Mouse (Mus musculus) left cerebral cortex, adult 2 months (tissue): ENCODE data around the gene Lrfn2. TPM values are rescaled to one million over a fixed set of nuclear protein-coding genes. Genes with fewer than 3 reads are reported as not detected.

Experiments used
- DNase-seq, 2 experiments: peaks; one replicate each; pipeline ENCODE4 v3.0.0; 2021 to 2022; ENCODE audit warnings: low spot score in 2 of 2, mixed read lengths in 1 of 2; ENCODE audit errors: extremely low spot score in 1 of 2
- H3K27ac ChIP-seq: fragments of 200-600 bp; 2 replicates; pipeline ENCODE4 v1.8.1; 2022
- H3K4me3 ChIP-seq: fragments of 200-600 bp; 2 replicates; pipeline ENCODE4 v1.8.1; 2022
- CTCF ChIP-seq: fragments of 200-600 bp; IDR thresholded peaks from 2 replicates; pipeline ENCODE4 v1.8.1; 2022; ENCODE audit warnings: antibody characterized with exemption, mild to moderate bottlenecking, moderate library complexity
- intact Hi-C: fragments of 180-260 bp; cut with DNase I; formaldehyde crosslinking; loops from one replicate; pipeline ENCODE4 v1.15.1; 2025
- microRNA-seq, 2 experiments: library from miRNA; unstranded; fragments of <30 nt; microRNA quantifications; one replicate each; pipeline ENCODE4 v1.2.0; 2021
- total RNA-seq, 2 experiments: library from RNA; stranded (reverse); gene quantifications; 2 replicates each; pipeline ENCODE4 v1.2.3; 2021

Lrfn2 gene
- total RNA-seq, 2 experiments from 2014 or later = 36.9 to 38.9 TPM

DNA sequence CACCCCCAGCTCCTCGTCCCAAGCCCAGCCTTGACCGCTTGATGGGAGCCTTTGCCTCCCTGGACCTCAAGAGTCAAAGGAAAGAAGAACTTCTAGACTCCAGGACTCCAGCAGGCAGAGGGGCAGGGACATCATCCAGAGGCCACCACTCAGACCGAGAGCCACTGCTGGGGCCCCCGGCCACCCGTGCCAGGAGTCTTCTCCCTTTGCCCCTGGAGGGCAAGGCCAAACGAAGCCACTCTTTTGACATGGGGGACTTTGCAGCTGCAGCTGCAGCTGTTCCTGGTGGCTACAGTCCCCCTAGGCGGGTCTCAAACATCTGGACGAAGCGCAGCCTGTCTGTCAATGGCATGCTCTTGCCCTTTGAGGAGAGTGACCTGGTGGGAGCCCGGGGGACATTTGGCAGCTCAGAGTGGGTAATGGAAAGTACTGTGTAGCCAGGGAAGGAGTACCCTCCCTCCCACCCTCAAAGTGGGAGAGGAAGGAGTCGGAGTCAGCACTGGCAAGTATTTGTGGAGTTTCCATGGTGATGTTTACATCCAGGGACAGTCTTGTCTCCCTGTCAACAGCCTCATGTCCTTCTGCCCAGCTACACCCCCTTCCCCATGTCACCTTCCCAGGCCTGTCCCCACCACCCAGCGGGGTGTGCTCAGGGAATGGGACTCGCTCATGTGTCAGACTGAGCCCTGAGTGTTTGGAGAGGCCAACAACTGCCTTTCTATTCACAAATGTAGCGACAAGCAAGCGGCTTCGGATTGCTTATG, 164.8 kb downstream of the Lrfn2 start:
- H3K4me3 ChIP-seq = no peak overlapping the region
- intact Hi-C loops = no loop called here
- TF ChIP-seq CTCF = no peak
- H3K27ac ChIP-seq = no peak overlapping the region
- no peak for DNase-seq

DNA sequence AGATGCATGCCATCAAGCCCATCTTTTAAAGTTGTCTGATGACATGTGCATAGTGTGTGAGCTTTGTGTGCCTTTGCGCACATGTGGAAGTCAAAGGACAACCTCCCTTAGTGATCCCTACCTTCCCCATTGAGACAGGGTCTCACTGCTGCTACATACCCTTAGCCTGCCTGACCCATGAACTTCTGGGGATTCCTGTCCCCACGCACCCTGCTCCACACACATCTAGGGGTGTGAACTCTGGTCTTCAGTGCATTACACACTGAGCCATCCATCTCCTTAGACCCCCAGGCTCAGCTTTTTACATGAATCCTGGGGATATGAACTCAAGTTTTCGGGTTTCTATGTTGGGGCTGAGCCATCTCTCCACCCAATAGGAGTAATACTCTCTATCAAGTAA, 179.2 kb downstream of the Lrfn2 start:
- Histone ChIP-seq H3K4me3 (no peak overlapping the region), H3K27ac (no peak overlapping the region)
- TF ChIP-seq CTCF = no peak
- intact Hi-C loops = loop anchor here (2.0 kb wide), 1 partner anchor 107 kb away; no protein-coding TSS in a partner anchor
- DNase-seq = no peak

DNA sequence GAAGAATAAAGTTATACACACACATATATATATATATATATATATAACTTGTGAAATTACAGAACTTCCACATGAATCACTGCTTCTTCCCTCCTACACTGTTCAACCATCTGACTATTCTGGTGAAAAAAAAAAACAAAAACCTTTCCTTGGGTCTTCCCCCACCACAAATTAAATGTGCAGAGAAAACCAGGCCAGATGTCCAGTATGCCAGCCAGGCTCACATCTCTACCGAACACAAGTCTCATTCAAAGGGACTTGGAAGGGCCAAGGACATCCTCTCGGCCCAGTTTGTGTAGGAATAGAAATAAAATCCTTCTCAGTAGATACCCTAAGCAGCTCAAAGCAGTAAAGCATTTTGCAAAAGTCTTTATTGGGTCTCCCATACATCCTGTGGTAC, 179.7 kb downstream of the Lrfn2 start:
- DNase-seq = peak in 1 of 2 experiments; percentile 14
- Histone ChIP-seq H3K27ac (peak overlapping the region; percentile 61), H3K4me3 (no peak overlapping the region)
- TF ChIP-seq CTCF = no peak
- intact Hi-C loops = loop anchor here (2.0 kb wide), 2 partner anchors 27 to 107 kb away; no protein-coding TSS in a partner anchor

DNA sequence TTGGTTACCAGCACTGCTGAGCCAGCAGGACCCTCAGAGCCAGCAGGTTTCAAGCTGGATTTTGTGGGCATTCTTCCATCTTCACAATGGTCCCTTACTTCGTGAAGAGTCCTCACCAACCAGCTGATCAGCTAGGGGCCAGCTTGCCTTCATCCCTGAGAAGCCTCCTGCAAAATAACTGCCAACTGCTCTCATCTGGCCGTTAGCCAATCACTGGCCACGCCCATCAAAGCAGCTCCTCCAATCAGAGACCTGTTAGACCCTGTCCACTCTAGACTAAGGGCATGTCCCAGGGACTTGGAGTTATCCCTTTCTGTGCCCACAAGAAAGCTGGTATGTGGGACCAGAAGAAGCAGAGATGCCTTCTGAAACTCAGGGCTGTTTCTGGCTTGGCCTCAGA, 181.2 kb downstream of the Lrfn2 start:
- no peak overlapping the region for H3K4me3 ChIP-seq
- intact Hi-C loops = loop anchor here (2.0 kb wide), 1 partner anchor 29 kb away; no protein-coding TSS in a partner anchor
- TF ChIP-seq CTCF = no peak
- no peak overlapping the region for H3K27ac ChIP-seq
- no peak for DNase-seq

DNA sequence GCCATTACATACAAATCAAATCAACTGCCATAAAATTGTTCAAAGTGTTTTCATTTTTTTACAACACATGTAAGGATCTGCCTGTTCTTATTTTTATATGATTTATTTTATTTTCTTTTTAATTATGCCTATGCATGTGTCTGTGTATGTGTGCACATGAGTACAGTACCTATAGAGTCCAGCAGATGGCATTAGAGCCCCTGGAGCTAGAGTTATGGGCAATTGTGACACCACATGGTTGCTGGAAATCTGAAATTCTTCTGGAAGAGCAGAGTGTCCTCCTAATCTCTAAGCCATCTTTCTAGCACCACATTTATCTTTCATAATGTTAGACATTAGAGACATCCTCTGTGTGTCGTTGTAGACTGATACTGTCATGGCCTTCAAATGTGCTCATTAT, 192.0 kb downstream of the Lrfn2 start:
- no peak for DNase-seq
- intact Hi-C loops = loop anchor here (10.0 kb wide), 1 partner anchor 281 kb away; no protein-coding TSS in a partner anchor
- Histone ChIP-seq H3K27ac (no peak overlapping the region), H3K4me3 (no peak overlapping the region)
- TF ChIP-seq CTCF = peak; percentile 40

DNA sequence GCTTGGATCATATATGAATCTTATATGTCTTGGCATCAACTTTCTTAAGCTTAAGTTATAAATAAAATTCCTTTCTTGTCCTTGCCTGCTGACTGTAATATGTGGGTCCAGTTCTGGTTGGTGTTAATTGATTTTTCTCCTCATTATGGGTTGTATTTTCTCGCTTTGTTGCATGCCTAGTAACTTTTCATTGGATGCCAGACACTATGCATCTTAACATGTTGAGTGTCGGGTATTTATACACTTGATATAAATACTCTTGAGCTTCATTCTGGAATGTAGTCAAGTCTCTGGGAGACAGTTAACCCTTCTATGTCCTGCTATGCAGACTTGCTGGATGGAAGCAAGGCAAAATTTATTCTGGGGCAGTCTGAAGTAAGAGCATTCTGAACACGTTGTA, 192.5 kb downstream of the Lrfn2 start:
- no peak overlapping the region for H3K4me3 ChIP-seq
- no peak overlapping the region for H3K27ac ChIP-seq
- intact Hi-C loops = loop anchor here (10.0 kb wide), 1 partner anchor 280 kb away; no protein-coding TSS in a partner anchor
- no peak for DNase-seq
- no peak for TF ChIP-seq CTCF

Small RNA genes within 50 kb of the gene (microRNA-seq; reads per million reads assigned to microRNA genes)
- gene Gm44304 = 0 reads per million in 2 experiments
